In genomic region chr1:128595528-128595927, GRCm38 (mm10) we compare ENCODE assay signal across 18 mouse cellular contexts. TPM values are rescaled to one million over a fixed set of nuclear protein-coding genes. Genes with fewer than 3 reads are reported as not detected.
DNase-seq lines count a peak whose midpoint lies in the region; ATAC-seq lines count a peak whose summit lies in the region.
"Had no signal": no experiment of that assay in that cellular context is flagged by ENCODE, and none has a peak within 500 bp of the region (broad histone marks: within the 10 kb centered on the region; RNA-seq: fewer than 3 reads in every experiment).

No protein-coding gene starts in this region.

- H3K36me3 ChIP-seq in neural tube, embryonic 11.5 days (ENCODE audit: control insufficient read depth, insufficient read depth, low read length): no peaks in the 10 kb centered on the region
- no peaks in the 10 kb centered on the region for H3K36me3 ChIP-seq in hindbrain, embryonic 13.5 days
- no peaks in the 10 kb centered on the region for H3K36me3 ChIP-seq in neural tube, embryonic 12.5 days
- H3K36me3 ChIP-seq: liver, embryonic 13.5 days had no signal

- DNase-seq in heart, adult 11 months: peak; percentile 84
- no peak for DNase-seq in heart, postnatal 14 days
- no peak for DNase-seq in neural tube, embryonic 11.5 days (ENCODE audit: low spot score)
- DNase-seq in neural tube, embryonic 10.5 days (ENCODE audit: extremely low spot score, low spot score): no peak
- DNase-seq in layer of hippocampus, adult 9-11 months: no peak
- DNase-seq: cerebellum, adult 18-20 months; gastrocnemius, postnatal 36 days; kidney, adult 8-10 months; kidney, postnatal 4 days; layer of hippocampus, postnatal 36 days; liver, embryonic 13.5 days; right cerebral cortex, postnatal 4 days; thymus, adult 18-20 months had no signal

- peaks cover 20% of the 10 kb centered on the region; the same call in 1 of the 2 replicates for H3K4me1 ChIP-seq in neural tube, embryonic 11.5 days (ENCODE audit: control insufficient read depth, insufficient read depth, low read length)
- peaks cover 58% of the 10 kb centered on the region for H3K4me1 ChIP-seq in hindbrain, embryonic 13.5 days (replicated peaks)
- H3K4me1 ChIP-seq in neural tube, embryonic 12.5 days: peaks cover 42% of the 10 kb centered on the region

- intact Hi-C loops in heart, postnatal 14 days (cut with DNase I): no loop called here

- ATAC-seq in neural tube, embryonic 11.5 days (ENCODE audit: insufficient read depth, low FRiP score, low TSS enrichment): no peak
- ATAC-seq in hindbrain, embryonic 13.5 days (ENCODE audit: low FRiP score): no peak
- ATAC-seq in neural tube, embryonic 12.5 days (ENCODE audit: low FRiP score, low read depth): no peak
- no peak for ATAC-seq in monocyte, adult 5-6 weeks (replicated peaks; ENCODE audit: insufficient number of reproducible peaks, low FRiP score, low TSS enrichment, poor library complexity, severe bottlenecking)
- ATAC-seq: Patski had no signal

- no peaks in the 10 kb centered on the region for H3K27me3 ChIP-seq in neural tube, embryonic 11.5 days (ENCODE audit: control insufficient read depth, insufficient read depth, low read length)
- 0 out of 2 replicates have a peak, but pooled peaks cover 6% of the 10 kb centered on the region for H3K27me3 ChIP-seq in hindbrain, embryonic 13.5 days
- H3K27me3 ChIP-seq in neural tube, embryonic 12.5 days (replicated peaks): no peaks in the 10 kb centered on the region

- WGBS in neural tube, embryonic 11.5 days: 20% methylated on average over 6 of the region's 6 CpGs
- WGBS in hindbrain, embryonic 13.5 days: 14% methylated on average over 6 of the region's 6 CpGs
- 16% methylated on average over 6 of the region's 6 CpGs for WGBS in neural tube, embryonic 12.5 days

- H3K9me3 ChIP-seq in neural tube, embryonic 11.5 days (ENCODE audit: control insufficient read depth, low read length): no peaks in the 10 kb centered on the region
- no peaks in the 10 kb centered on the region for H3K9me3 ChIP-seq in hindbrain, embryonic 13.5 days
- no peaks in the 10 kb centered on the region for H3K9me3 ChIP-seq in neural tube, embryonic 12.5 days
- H3K9me3 ChIP-seq: liver, embryonic 13.5 days had no signal

- H3K9ac ChIP-seq in neural tube, embryonic 11.5 days (ENCODE audit: low read length): 0 out of 2 replicates have a peak overlapping the region, but pooled peaks have one; percentile 2
- H3K9ac ChIP-seq in hindbrain, embryonic 13.5 days: no peak overlapping the region
- no peak overlapping the region for H3K9ac ChIP-seq in neural tube, embryonic 12.5 days
- H3K9ac ChIP-seq: liver, embryonic 13.5 days had no signal

- no peak overlapping the region for H3K4me3 ChIP-seq in neural tube, embryonic 11.5 days (ENCODE audit: low read depth, low read length)
- no peak overlapping the region for H3K4me3 ChIP-seq in hindbrain, embryonic 13.5 days
- H3K4me3 ChIP-seq in neural tube, embryonic 12.5 days: no peak overlapping the region
- H3K4me3 ChIP-seq: liver, embryonic 13.5 days had no signal

- H3K4me2 ChIP-seq in neural tube, embryonic 11.5 days (ENCODE audit: low read depth): no peak overlapping the region
- 0 out of 2 replicates have a peak overlapping the region, but pooled peaks have one; percentile 6 for H3K4me2 ChIP-seq in hindbrain, embryonic 13.5 days
- 0 out of 2 replicates have a peak overlapping the region, but pooled peaks have one; percentile 7 for H3K4me2 ChIP-seq in neural tube, embryonic 12.5 days (replicated peaks)
- H3K4me2 ChIP-seq: liver, embryonic 13.5 days had no signal

- H3K27ac ChIP-seq in neural tube, embryonic 11.5 days (ENCODE audit: low read depth, low read length): no peak overlapping the region
- H3K27ac ChIP-seq in hindbrain, embryonic 13.5 days: no peak overlapping the region
- H3K27ac ChIP-seq in neural tube, embryonic 12.5 days: no peak overlapping the region
- H3K27ac ChIP-seq: liver, embryonic 13.5 days; macrophage had no signal

RNA-seq across cellular contexts. Expression of gene Cxcr4, which starts 3.4 kb away (rescaled TPM):
- 10 to 100 TPM; 11.2 to 19.1 TPM for total RNA-seq in heart, postnatal 14 days (2021)
- polyA plus RNA-seq in neural tube, embryonic 11.5 days (2014; fragmentation: Nextera tagmentation; extraction: Ambion mirVana): 15.5 TPM in 2 replicates
- polyA plus RNA-seq in hindbrain, embryonic 13.5 days (2015; fragmentation: Nextera tagmentation; extraction: Ambion mirVana): 15.4 and 15.5 TPM in 2 replicates
- polyA plus RNA-seq in neural tube, embryonic 12.5 days (2016; fragmentation: Nextera tagmentation; extraction: Ambion mirVana): 11.7 and 12.0 TPM in 2 replicates
- 403 to 572 TPM (median 502 TPM) in 3 replicates for total RNA-seq in monocyte, adult 5-6 weeks (2017)
